Mouse (Mus musculus) heart, embryonic 14.5 days (tissue): Measurements from ENCODE around the gene Otulin. TPM values are rescaled to one million over a fixed set of nuclear protein-coding genes. Genes with fewer than 3 reads are reported as not detected.

Source experiments
- ATAC-seq: fragments of 200-750 bp; cut with Nextera tagmentation; 2 replicates; pipeline ENCODE4 v1.8.0; 2017; ENCODE audit warnings: low read depth, moderate TSS enrichment; ENCODE audit not compliant: insufficient number of reproducible peaks, insufficient read depth, low FRiP score
- H3K27ac ChIP-seq, 2 experiments: fragments of 200-500 bp in 1 of 2; fragments of 300-500 bp in 1 of 2; sonication (generic) in 1 of 2; replicated peaks in 1 of 2; 2 replicates each; pipeline ENCODE4 v1.5.1; 2012 to 2014; ENCODE audit warnings: low read depth in 2 of 2, low read length in 2 of 2, control low read depth in 1 of 2, mild to moderate bottlenecking in 1 of 2, mixed read lengths in 1 of 2; ENCODE audit not compliant: control insufficient read depth in 1 of 2, insufficient read depth in 1 of 2
- H3K27me3 ChIP-seq: fragments of 300-500 bp; sonication (generic); 2 replicates; pipeline ENCODE4 v1.6.1; 2014; ENCODE audit warnings: mild to moderate bottlenecking, low read length, control low read depth; ENCODE audit not compliant: control insufficient read depth, insufficient read depth
- H3K36me3 ChIP-seq: fragments of 300-500 bp; sonication (generic); 2 replicates; pipeline ENCODE4 v1.6.1; 2014; ENCODE audit warnings: mild to moderate bottlenecking, control low read depth, low read length, mixed read lengths; ENCODE audit not compliant: control insufficient read depth, insufficient read depth
- H3K4me1 ChIP-seq, 2 experiments: fragments of 200-500 bp in 1 of 2; fragments of 300-500 bp in 1 of 2; sonication (generic) in 1 of 2; 2 replicates each; pipeline ENCODE4 v1.6.1; 2012 to 2014; ENCODE audit warnings: low read length in 2 of 2, control low read depth in 1 of 2, mixed read lengths in 1 of 2; ENCODE audit not compliant: control insufficient read depth in 2 of 2, insufficient read depth in 2 of 2
- H3K4me2 ChIP-seq: fragments of 300-500 bp; sonication (generic); 2 replicates; pipeline ENCODE4 v1.6.1; 2014; ENCODE audit warnings: mild to moderate bottlenecking, low read length
- H3K4me3 ChIP-seq, 2 experiments: fragments of 200-500 bp in 1 of 2; fragments of 300-500 bp in 1 of 2; sonication (generic) in 1 of 2; 2 replicates each; pipeline ENCODE4 v1.5.1; 2012 to 2014; ENCODE audit warnings: low read length in 2 of 2, mild to moderate bottlenecking in 2 of 2, control low read depth in 1 of 2, low read depth in 1 of 2, moderate library complexity in 1 of 2; ENCODE audit not compliant: control insufficient read depth in 1 of 2, insufficient read depth in 1 of 2
- H3K9ac ChIP-seq: fragments of 300-500 bp; sonication (generic); 2 replicates; pipeline ENCODE4 v1.6.1; 2014; ENCODE audit warnings: mild to moderate bottlenecking, low read length
- H3K9me3 ChIP-seq: fragments of 300-500 bp; sonication (generic); 2 replicates; pipeline ENCODE4 v1.6.1; 2016; ENCODE audit warnings: low read length, control low read depth; ENCODE audit not compliant: control insufficient read depth
- WGBS: fragments of 180-500 bp; shearing (Covaris S2); extraction: QIAGEN DNeasy Blood & Tissue Kit; methylation state at CpG from one replicate; pipeline ENCODE4 v1.1.7; 2014; 5-methylcytosine and 5-hydroxymethylcytosine counted together
- polyA plus RNA-seq: library from polyadenylated mRNA; unstranded; fragments of >200 nt; fragmentation: Nextera tagmentation; extraction: Ambion mirVana; gene quantifications from 2 replicates; pipeline ENCODE4 v1.2.1, GENCODE M21; 2014

The Otulin gene
- polyA plus RNA-seq, 1 experiment from 2014 or later = 38.1 TPM

GRCm38 (mm10) chr15:27641171-27641570 lies 10.7 kb upstream of the Otulin start:
- H3K4me2 ChIP-seq = no peak overlapping the region
- ATAC-seq = no peak
- H3K27ac ChIP-seq = no peak overlapping the region
- no peaks in the 10 kb centered on the region for H3K9me3 ChIP-seq
- WGBS = 53% methylated on average over 12 of the region's 12 CpGs
- H3K4me3 ChIP-seq = no peak overlapping the region
- no peaks in the 10 kb centered on the region for H3K27me3 ChIP-seq
- no peaks in the 10 kb centered on the region for H3K36me3 ChIP-seq
- H3K4me1 ChIP-seq = no peaks in the 10 kb centered on the region
- H3K9ac ChIP-seq = no peak overlapping the region

- Histone ChIP-seq H3K27me3 (no peaks in the 10 kb centered on the region), H3K4me2 (no peak overlapping the region), H3K4me1 (peaks cover 2 to 6% of the 10 kb centered on the region in 2 experiments; a peak in 3 of 4 replicates), H3K4me3 (no peak overlapping the region), H3K9me3 (no peaks in the 10 kb centered on the region), H3K27ac (no peak overlapping the region), H3K36me3 (no peaks in the 10 kb centered on the region), H3K9ac (no peak overlapping the region)
- WGBS = 73% methylated on average over 8 of the region's 8 CpGs
- no peak for ATAC-seq
Measured at GRCm38 (mm10) chr15:27633941-27634900, 3.7 kb upstream of the Otulin start.

- 2% methylated on average over 52 of the region's 53 CpGs for WGBS
- Histone ChIP-seq H3K36me3 (peaks cover 11% of the 10 kb centered on the region; the same call in 1 of the 2 replicates), H3K9ac (peak overlapping the region; percentile 95), H3K27ac (peak overlapping the region; percentile 14 to 69; a peak in 3 of 4 replicates), H3K4me1 (peaks cover 16 to 34% of the 10 kb centered on the region in 2 experiments), H3K27me3 (no peaks in the 10 kb centered on the region), H3K9me3 (no peaks in the 10 kb centered on the region), H3K4me2 (peak overlapping the region; percentile 88), H3K4me3 (peak overlapping the region; percentile 77 to 91)
- ATAC-seq = peak; percentile 42; the same call in 1 of the 2 replicates
Measured at GRCm38 (mm10) chr15:27629800-27630600, 493 bp downstream of the Otulin start.

- peak overlapping the region in 1 of 2 experiments; percentile 91; a peak in 2 of 4 replicates for H3K4me3 ChIP-seq
- H3K27ac ChIP-seq = no peak overlapping the region
- H3K27me3 ChIP-seq = no peaks in the 10 kb centered on the region
- peaks cover 11% of the 10 kb centered on the region; the same call in 1 of the 2 replicates for H3K36me3 ChIP-seq
- no peak for ATAC-seq
- WGBS = 76% methylated on average over 4 of the region's 4 CpGs
- peak overlapping the region; percentile 95; the same call in 1 of the 2 replicates for H3K9ac ChIP-seq
- peak overlapping the region; percentile 88 for H3K4me2 ChIP-seq
- peaks cover 22 to 42% of the 10 kb centered on the region in 2 experiments for H3K4me1 ChIP-seq
- H3K9me3 ChIP-seq = no peaks in the 10 kb centered on the region
Measured at GRCm38 (mm10) chr15:27629046-27629445, 1.4 kb downstream of the Otulin start.

- Histone ChIP-seq H3K36me3 (peaks cover 15% of the 10 kb centered on the region; the same call in 1 of the 2 replicates), H3K9ac (no peak overlapping the region), H3K27ac (no peak overlapping the region), H3K9me3 (no peaks in the 10 kb centered on the region), H3K4me2 (no peak overlapping the region), H3K4me3 (no peak overlapping the region), H3K27me3 (no peaks in the 10 kb centered on the region), H3K4me1 (peaks cover 23 to 50% of the 10 kb centered on the region in 2 experiments)
- WGBS = 88% methylated on average over 9 of the region's 9 CpGs
- no peak for ATAC-seq
Measured at GRCm38 (mm10) chr15:27627794-27628193, 2.7 kb downstream of the Otulin start.

GRCm38 (mm10) chr15:27626314-27626713 lies 4.2 kb downstream of the Otulin start:
- H3K27me3 ChIP-seq = no peaks in the 10 kb centered on the region
- peak overlapping the region; percentile 3; the same call in 1 of the 2 replicates for H3K4me2 ChIP-seq
- peaks cover 23 to 50% of the 10 kb centered on the region in 2 experiments for H3K4me1 ChIP-seq
- 86% methylated on average over 1 of the region's 1 CpGs for WGBS
- no peaks in the 10 kb centered on the region for H3K9me3 ChIP-seq
- ATAC-seq = no peak
- H3K4me3 ChIP-seq = no peak overlapping the region
- H3K9ac ChIP-seq = no peak overlapping the region
- peaks cover 26% of the 10 kb centered on the region; the same call in 1 of the 2 replicates for H3K36me3 ChIP-seq
- H3K27ac ChIP-seq = peak overlapping the region in 1 of 2 experiments; percentile 64; a peak in 2 of 4 replicates

GRCm38 (mm10) chr15:27625890-27626255 lies 4.6 kb downstream of the Otulin start:
- Histone ChIP-seq H3K4me3 (no peak overlapping the region), H3K27me3 (no peaks in the 10 kb centered on the region), H3K4me1 (peaks cover 23 to 54% of the 10 kb centered on the region in 2 experiments), H3K9me3 (no peaks in the 10 kb centered on the region), H3K36me3 (peaks cover 26% of the 10 kb centered on the region; the same call in 1 of the 2 replicates), H3K9ac (0 out of 2 replicates have a peak overlapping the region, but pooled peaks have one; percentile 1), H3K4me2 (peak overlapping the region; percentile 3; the same call in 1 of the 2 replicates), H3K27ac (peak overlapping the region; percentile 35 to 64; a peak in 3 of 4 replicates)
- ATAC-seq = no peak
- WGBS = 56% methylated on average over 10 of the region's 10 CpGs
